Mouse (Mus musculus) limb, embryonic 10.5 days (tissue): ENCODE measurements around the gene Zfp109. TPM values are rescaled to one million over a fixed set of nuclear protein-coding genes. Genes with fewer than 3 reads are reported as not detected.

Experiments used
- DNase-seq: peaks from one replicate; pipeline ENCODE4 v3.0.0-alpha.2; 2017; ENCODE audit warnings: low spot score
- H3K27ac ChIP-seq: fragments of 300-500 bp; sonication (generic); 2 replicates; pipeline ENCODE4 v1.5.1; 2016; ENCODE audit warnings: mild to moderate bottlenecking
- H3K27me3 ChIP-seq: fragments of 300-500 bp; sonication (generic); 2 replicates; pipeline ENCODE4 v1.6.1; 2016; ENCODE audit warnings: low read depth, mild to moderate bottlenecking; ENCODE audit not compliant: poor library complexity, severe bottlenecking
- H3K36me3 ChIP-seq: fragments of 300-500 bp; sonication (generic); 2 replicates; pipeline ENCODE4 v1.6.1; 2016; ENCODE audit warnings: mild to moderate bottlenecking, moderate library complexity
- H3K4me1 ChIP-seq: fragments of 300-500 bp; sonication (generic); 2 replicates; pipeline ENCODE4 v1.6.1; 2016
- H3K4me3 ChIP-seq: fragments of 300-500 bp; sonication (generic); 2 replicates; pipeline ENCODE4 v1.5.1; 2016; ENCODE audit warnings: mild to moderate bottlenecking, moderate library complexity
- H3K9me3 ChIP-seq: fragments of 300-500 bp; sonication (generic); replicated peaks from 2 replicates; pipeline ENCODE4 v1.6.1; 2016; ENCODE audit warnings: mild to moderate bottlenecking
- WGBS: fragments of 180-500 bp; shearing (Covaris S2); methylation state at CpG from one replicate; pipeline ENCODE4 v1.1.7; 2016; 5-methylcytosine and 5-hydroxymethylcytosine counted together
- polyA plus RNA-seq: library from polyadenylated mRNA; unstranded; fragments of >200 nt; fragmentation: Nextera tagmentation; extraction: Ambion mirVana; gene quantifications from 2 replicates; pipeline ENCODE4 v1.2.1, GENCODE M21; 2016

Zfp109 gene
- polyA plus RNA-seq, 1 experiment from 2014 or later = 7.0 TPM

GRCm38 (mm10) chr7:24188901-24189570 lies 48.3 kb downstream of the Zfp109 start:
- no peaks in the 10 kb centered on the region; the same call in 1 of the 2 replicates for H3K9me3 ChIP-seq
- H3K27me3 ChIP-seq = no peaks in the 10 kb centered on the region
- peak; percentile 23 for DNase-seq
- H3K4me1 ChIP-seq = no peaks in the 10 kb centered on the region
- H3K27ac ChIP-seq = no peak overlapping the region
- 71% methylated on average over 4 of the region's 4 CpGs for WGBS
- no peak overlapping the region for H3K4me3 ChIP-seq
- H3K36me3 ChIP-seq = peaks cover 15% of the 10 kb centered on the region

GRCm38 (mm10) chr7:24187611-24188010 lies 49.7 kb downstream of the Zfp109 start:
- no peak for DNase-seq
- H3K36me3 ChIP-seq = peaks cover 4% of the 10 kb centered on the region; the same call in 1 of the 2 replicates
- WGBS = 75% methylated on average over 1 of the region's 1 CpGs
- H3K4me1 ChIP-seq = no peaks in the 10 kb centered on the region
- H3K27me3 ChIP-seq = no peaks in the 10 kb centered on the region
- H3K9me3 ChIP-seq = no peaks in the 10 kb centered on the region; the same call in 1 of the 2 replicates
- H3K4me3 ChIP-seq = no peak overlapping the region
- H3K27ac ChIP-seq = no peak overlapping the region

Other genes starting within 250 kb of the Zfp109 start
- gene V1rd19, start 235.9 kb downstream of the Zfp109 start, polyA plus RNA-seq = not detected in 2 replicates
- gene Vmn1r183, start 184.3 kb downstream of the Zfp109 start, polyA plus RNA-seq = not detected in 2 replicates
- 26.8 and 30.2 TPM in 2 replicates for gene Zfp180, start 155.6 kb downstream of the Zfp109 start, polyA plus RNA-seq
- 2.5 and 4.3 TPM in 2 replicates for gene Zfp112, start 125.2 kb downstream of the Zfp109 start, polyA plus RNA-seq
- 12.7 and 15.7 TPM in 2 replicates for gene Zfp235, start 103.4 kb downstream of the Zfp109 start, polyA plus RNA-seq
- 5.0 and 5.6 TPM in 2 replicates for gene Zfp114, start 62.5 kb downstream of the Zfp109 start, polyA plus RNA-seq
- 9.9 and 11.5 TPM in 2 replicates for gene Zfp111, start 26.1 kb downstream of the Zfp109 start, polyA plus RNA-seq
- gene Zfp108, start 17.2 kb upstream of the Zfp109 start, polyA plus RNA-seq = 2.6 and 3.2 TPM in 2 replicates
- gene Zfp93, start 32.9 kb upstream of the Zfp109 start, polyA plus RNA-seq = 8.7 and 10.8 TPM in 2 replicates
- gene Zfp61, start 63.7 kb upstream of the Zfp109 start, polyA plus RNA-seq = 41.4 and 54.7 TPM in 2 replicates
- gene Zfp94, start 79.1 kb upstream of the Zfp109 start, polyA plus RNA-seq = 12.1 and 15.9 TPM in 2 replicates
- not detected in 2 replicates for gene Tescl, start 96.4 kb upstream of the Zfp109 start, polyA plus RNA-seq
- not detected in 2 replicates for gene Lypd5, start 111.6 kb upstream of the Zfp109 start, polyA plus RNA-seq
- gene Kcnn4, start 132.7 kb upstream of the Zfp109 start, polyA plus RNA-seq = 3.6 and 4.0 TPM in 2 replicates
- gene Smg9, start 162.1 kb upstream of the Zfp109 start, polyA plus RNA-seq = 28.3 and 29.0 TPM in 2 replicates
- gene Irgc1, start 214.7 kb upstream of the Zfp109 start, polyA plus RNA-seq = not detected in 2 replicates
- gene Plaur, start 224.9 kb upstream of the Zfp109 start, polyA plus RNA-seq = 2.2 and 2.5 TPM in 2 replicates
- gene Cadm4, start 244.5 kb upstream of the Zfp109 start, polyA plus RNA-seq = 2.9 and 4.5 TPM in 2 replicates